Mouse (Mus musculus): ENCODE measurements at regions not wholly inside any gene's neighbourhood (a gene's known extent, or its start where the extent isn't known, plus 50 kb on each side); places are given as distances from the start of the nearest gene placed in this dataset.

- TF ChIP-seq CTCF (conservative IDR thresholded peaks at IDR 0.05; ENCODE audit: insufficient read depth, insufficient read length, low read depth, low read length), result no peak
- TF ChIP-seq POLR2A (IDR thresholded peaks at IDR 0.05; ENCODE audit: low read depth, low read length), result no peak
These were observed 270.0 kb upstream of the Nfe2l3 start for GRCm38 (mm10) chr6:51162208-51163082.

All from kidney, adult 2 months (tissue).